Mouse (Mus musculus) cerebellum, adult 2 months (tissue): Measurements from ENCODE around the gene Rb1. TPM values are rescaled to one million over a fixed set of nuclear protein-coding genes. Genes with fewer than 3 reads are reported as not detected.

ENCODE experiments used
- DNase-seq, 2 experiments: peaks; one replicate each; pipeline ENCODE4 v3.0.0; 2021
- H3K27ac ChIP-seq: fragments of 200-500 bp; 2 replicates; pipeline ENCODE4 v1.5.1; 2012; ENCODE audit warnings: low read length, control low read depth, inconsistent platforms; ENCODE audit not compliant: insufficient read depth
- H3K27me3 ChIP-seq: fragments of 200-500 bp; 2 replicates; pipeline ENCODE4 v1.6.1; 2012; ENCODE audit warnings: inconsistent platforms, mild to moderate bottlenecking, low read length, moderate library complexity; ENCODE audit not compliant: control insufficient read depth, insufficient read depth
- H3K4me1 ChIP-seq: fragments of 200-500 bp; 2 replicates; pipeline ENCODE4 v1.6.1; 2011; ENCODE audit warnings: low read length; ENCODE audit not compliant: control insufficient read depth, insufficient read depth
- H3K4me3 ChIP-seq: fragments of 200-500 bp; replicated peaks from 2 replicates; pipeline ENCODE3; 2011; ENCODE audit warnings: mild to moderate bottlenecking, low read depth, low read length, control low read depth; ENCODE audit not compliant: insufficient read depth
- CTCF ChIP-seq: fragments of 200-500 bp; IDR thresholded peaks from 2 replicates; pipeline ENCODE4 v1.5.1; 2011; ENCODE audit warnings: low read depth, mild to moderate bottlenecking, control low read depth, low read length, moderate library complexity, borderline replicate concordance; ENCODE audit not compliant: insufficient read depth
- POLR2A ChIP-seq: fragments of 200-500 bp; IDR thresholded peaks from 2 replicates; pipeline ENCODE4 v1.6.1; 2011; ENCODE audit warnings: low read length, control low read depth, borderline replicate concordance; ENCODE audit not compliant: insufficient read depth
- WGBS: fragments of 180-500 bp; shearing (Covaris S2); methylation state at CpG from one replicate; pipeline ENCODE4 v1.1.7; 2018; 5-methylcytosine and 5-hydroxymethylcytosine counted together
- polyA plus RNA-seq: library from polyadenylated mRNA; depleted of rRNA; stranded (reverse); fragments of >200 nt; gene quantifications from 2 replicates; pipeline ENCODE4 v1.2.3, GENCODE M21; 2012

The Rb1 gene
- polyA plus RNA-seq, 1 experiment, result 21.2 TPM

DNA sequence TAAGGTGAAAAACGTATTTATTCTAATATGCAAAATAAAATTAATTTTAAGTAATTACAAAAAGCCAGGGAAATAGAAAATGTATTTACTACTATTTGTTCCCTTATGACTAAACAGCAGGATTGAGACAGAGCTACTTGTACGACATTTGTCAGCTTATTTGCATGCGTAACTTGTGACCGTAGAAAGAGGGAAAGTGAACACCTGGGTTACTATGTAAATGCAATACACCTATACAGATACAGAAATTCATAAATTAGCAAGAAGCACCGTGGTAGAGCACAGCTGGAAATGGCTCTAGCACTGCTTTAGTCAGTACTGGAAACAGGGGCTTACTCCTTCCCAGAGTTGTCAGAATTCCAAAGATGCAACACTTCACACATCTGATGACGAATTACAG, 46.5 kb downstream of the Rb1 start:
- Histone ChIP-seq H3K27ac (no peak overlapping the region), H3K4me1 (no peaks in the 10 kb centered on the region), H3K4me3 (no peak overlapping the region), H3K27me3 (no peaks in the 10 kb centered on the region)
- TF ChIP-seq CTCF (no peak), POLR2A (no peak)
- WGBS, result 87% methylated on average over 6 of the region's 6 CpGs
- no peak for DNase-seq

DNA sequence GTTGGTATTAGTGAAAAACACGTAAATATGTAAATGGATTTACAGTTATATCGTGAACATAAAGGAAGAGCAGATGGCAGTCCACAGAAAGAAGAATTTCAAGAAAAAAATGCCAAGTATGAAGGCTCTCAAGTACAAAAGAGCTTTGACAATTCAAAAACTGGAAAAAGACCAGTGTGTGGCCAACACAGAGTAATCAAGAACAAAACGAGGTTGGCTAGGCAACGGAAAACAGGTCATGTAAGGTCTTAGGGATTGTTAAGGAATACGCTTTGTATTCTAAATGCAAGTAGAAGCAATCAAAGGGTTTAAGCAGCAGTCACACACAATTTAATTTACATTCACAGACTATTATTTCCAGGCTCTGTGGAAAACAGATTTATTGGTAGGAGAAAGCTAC, 53.8 kb downstream of the Rb1 start:
- Histone ChIP-seq H3K27me3 (no peaks in the 10 kb centered on the region), H3K4me3 (no peak overlapping the region), H3K27ac (no peak overlapping the region), H3K4me1 (no peaks in the 10 kb centered on the region)
- DNase-seq, result no peak
- TF ChIP-seq CTCF (no peak), POLR2A (no peak)
- 52% methylated on average over 5 of the region's 5 CpGs for WGBS

DNA sequence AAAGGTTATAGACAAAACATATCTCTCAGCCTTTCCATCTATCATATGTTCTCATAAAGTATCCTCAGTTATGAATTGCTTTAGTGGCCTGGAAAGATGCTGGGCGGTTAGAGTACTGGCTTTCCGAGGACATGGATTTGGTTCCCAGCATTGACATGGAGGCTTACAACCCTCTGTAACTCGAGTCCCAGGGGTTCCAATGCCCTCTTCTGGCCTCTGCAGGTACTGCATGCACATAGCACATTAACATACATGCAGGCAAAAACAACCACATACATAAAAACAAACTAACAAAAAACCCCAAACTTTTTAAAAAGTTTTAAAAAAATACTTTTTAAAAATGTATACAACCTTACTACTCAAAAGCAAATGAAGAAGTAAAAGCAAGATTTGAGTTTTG, 59.5 kb downstream of the Rb1 start:
- H3K4me1 ChIP-seq, result no peaks in the 10 kb centered on the region
- no peaks in the 10 kb centered on the region for H3K27me3 ChIP-seq
- no peak overlapping the region for H3K4me3 ChIP-seq
- no peak for DNase-seq
- 87% methylated on average over 3 of the region's 3 CpGs for WGBS
- TF ChIP-seq CTCF (peak; percentile 17; the same call in 1 of the 2 replicates), POLR2A (no peak)
- H3K27ac ChIP-seq, result no peak overlapping the region

- no peak for DNase-seq
- H3K4me3 ChIP-seq, result no peak overlapping the region
- WGBS, result 96% methylated on average over 9 of the region's 9 CpGs
- no peaks in the 10 kb centered on the region for H3K27me3 ChIP-seq
- H3K27ac ChIP-seq, result no peak overlapping the region
- no peak for TF ChIP-seq CTCF
- H3K4me1 ChIP-seq, result no peaks in the 10 kb centered on the region
These were observed 63.4 kb downstream of the Rb1 start for GRCm38 (mm10) chr14:73262210-73262609.

DNA sequence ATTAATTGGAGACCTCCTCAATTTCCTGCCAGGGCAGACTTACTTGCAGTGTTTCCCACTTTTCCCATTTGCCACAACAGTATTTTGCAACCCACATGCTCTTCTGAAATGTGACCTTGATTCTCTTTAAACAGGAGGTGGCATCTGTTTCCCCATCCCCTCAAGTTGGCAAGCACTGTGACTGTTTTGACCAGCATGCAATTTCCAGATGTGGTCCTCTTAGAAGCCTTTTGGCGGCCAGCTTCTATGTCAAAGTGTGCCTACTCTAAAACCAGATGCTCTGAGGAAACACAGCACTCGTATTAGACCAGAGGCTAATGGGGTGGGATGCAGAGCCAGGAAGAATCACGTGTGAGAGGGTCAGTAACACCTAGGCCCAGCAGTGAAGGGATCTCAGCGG, 67.4 kb downstream of the Rb1 start:
- Histone ChIP-seq H3K4me1 (no peaks in the 10 kb centered on the region), H3K27me3 (no peaks in the 10 kb centered on the region), H3K4me3 (no peak overlapping the region), H3K27ac (no peak overlapping the region)
- TF ChIP-seq CTCF, result no peak
- TF ChIP-seq POLR2A, result no peak
- WGBS, result 73% methylated on average over 4 of the region's 4 CpGs
- no peak for DNase-seq

DNA sequence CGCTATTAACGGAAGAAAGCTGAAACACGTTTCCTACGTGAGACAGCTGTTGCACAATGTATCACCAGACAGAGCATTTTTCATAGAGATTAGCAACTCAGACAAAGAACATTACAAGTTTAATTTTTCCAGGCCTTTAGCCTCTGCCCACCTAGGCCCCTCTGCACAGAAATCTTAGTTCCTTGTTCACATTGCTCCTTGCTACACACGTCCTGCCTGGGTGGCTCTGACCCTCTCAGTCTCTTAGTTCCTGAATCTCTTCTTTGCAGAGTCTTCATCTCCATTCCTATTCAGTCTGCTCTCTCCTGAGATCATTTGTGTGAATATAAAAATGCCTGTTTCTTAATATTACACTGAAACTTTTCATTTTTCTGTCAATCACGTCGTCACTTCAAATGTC, 68.3 kb downstream of the Rb1 start:
- TF ChIP-seq POLR2A, result no peak
- TF ChIP-seq CTCF, result no peak
- Histone ChIP-seq H3K4me3 (no peak overlapping the region), H3K27ac (no peak overlapping the region), H3K4me1 (no peaks in the 10 kb centered on the region), H3K27me3 (no peaks in the 10 kb centered on the region)
- 85% methylated on average over 7 of the region's 7 CpGs for WGBS
- DNase-seq, result no peak

DNA sequence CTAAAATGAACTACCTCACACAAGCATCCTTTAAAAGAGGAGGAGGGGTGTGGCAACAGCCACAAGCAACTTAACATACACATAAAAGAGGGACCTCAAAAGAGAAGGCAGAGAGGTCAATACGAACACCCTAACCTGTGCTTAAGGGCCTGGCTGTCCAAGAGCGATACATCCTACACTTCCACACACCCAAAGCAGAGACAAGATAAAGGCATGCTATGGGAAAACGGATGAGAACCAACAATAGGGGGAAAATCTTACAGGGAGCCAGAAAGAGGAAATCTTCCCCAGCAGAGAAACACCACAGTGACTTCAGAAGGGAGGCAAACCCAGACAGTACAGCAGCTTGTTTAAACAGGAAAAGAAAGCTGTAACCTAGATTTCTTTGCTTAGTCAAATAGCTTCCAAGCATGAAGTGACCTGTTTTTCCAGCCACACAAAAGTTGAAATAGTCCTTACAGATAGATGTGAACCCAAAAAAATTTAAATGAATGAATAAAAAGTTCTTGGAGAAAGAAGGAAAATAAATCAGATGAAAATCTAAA, 70.1 kb downstream of the Rb1 start:
- Histone ChIP-seq H3K4me3 (no peak overlapping the region), H3K27me3 (no peaks in the 10 kb centered on the region), H3K27ac (no peak overlapping the region), H3K4me1 (no peaks in the 10 kb centered on the region)
- no peak for TF ChIP-seq POLR2A
- no peak for TF ChIP-seq CTCF
- WGBS, result 72% methylated on average over 3 of the region's 3 CpGs
- DNase-seq, result no peak

GRCm38 (mm10) chr14:73254412-73254811, 71.2 kb downstream of the Rb1 start:
- H3K27ac ChIP-seq, result no peak overlapping the region
- no peak overlapping the region for H3K4me3 ChIP-seq
- WGBS, result 68% methylated on average over 4 of the region's 4 CpGs
- TF ChIP-seq POLR2A, result no peak
- TF ChIP-seq CTCF, result no peak
- no peaks in the 10 kb centered on the region for H3K27me3 ChIP-seq
- H3K4me1 ChIP-seq, result no peaks in the 10 kb centered on the region
- no peak for DNase-seq
